Mouse (Mus musculus): Measurements from ENCODE around the gene Gm5941.
"Not testable (repeated sequence)": the region's sequence is repeated elsewhere in the genome, so short reads cannot be mapped to it uniquely, and the experiment has no call there.

Gm5941 gene

DNA sequence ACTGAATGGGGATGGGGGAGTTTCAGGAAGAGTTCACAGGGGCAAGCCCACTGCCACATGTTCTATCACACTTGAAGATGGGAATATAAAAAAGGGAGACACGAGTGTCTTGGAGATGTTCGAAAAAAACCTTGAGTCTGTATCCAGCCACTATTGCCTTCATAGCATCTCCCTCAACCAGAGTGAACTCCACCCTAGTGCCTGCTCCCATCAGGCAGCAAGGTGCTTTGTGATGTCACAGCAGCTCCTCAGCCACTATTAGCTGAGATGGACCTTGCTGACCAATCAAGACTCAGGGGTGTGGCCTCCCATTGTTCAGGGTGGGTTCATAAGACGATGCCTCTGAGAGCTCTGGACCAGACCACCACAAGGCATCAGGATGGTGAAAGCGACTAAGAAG is at the start of gene Gm5941:
Gene Gm5941, plus strand, starts transcription at position 301 of the 400 bp plus-strand sequence.
- POLR2A ChIA-PET = not testable (repeated sequence)

DNA sequence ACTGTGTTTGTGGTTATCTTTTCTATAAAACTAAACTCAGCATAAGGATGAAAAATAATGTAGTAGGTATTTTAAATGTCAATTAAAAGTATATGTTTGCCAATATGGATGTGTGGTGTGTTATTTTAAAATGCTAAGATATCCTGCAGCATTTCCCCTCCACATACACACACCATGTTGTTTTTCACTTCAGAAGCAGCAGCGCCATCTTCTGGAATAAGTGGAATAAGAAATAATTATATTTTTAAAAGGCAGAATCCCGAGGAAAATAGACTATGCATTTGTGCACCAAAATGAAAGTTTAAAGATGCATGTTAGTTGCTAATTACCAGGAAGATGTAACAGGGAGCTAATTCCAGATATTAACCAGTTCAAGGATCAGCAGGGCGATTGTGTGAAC is 29.3 kb upstream of the Gm5941 start:
- POLR2A ChIA-PET = no interaction called here
- CTCF ChIA-PET = no interaction called here

More for the DNA sequence above, at the start of gene Gm5941:
- CTCF ChIA-PET = not testable (repeated sequence)

DNA sequence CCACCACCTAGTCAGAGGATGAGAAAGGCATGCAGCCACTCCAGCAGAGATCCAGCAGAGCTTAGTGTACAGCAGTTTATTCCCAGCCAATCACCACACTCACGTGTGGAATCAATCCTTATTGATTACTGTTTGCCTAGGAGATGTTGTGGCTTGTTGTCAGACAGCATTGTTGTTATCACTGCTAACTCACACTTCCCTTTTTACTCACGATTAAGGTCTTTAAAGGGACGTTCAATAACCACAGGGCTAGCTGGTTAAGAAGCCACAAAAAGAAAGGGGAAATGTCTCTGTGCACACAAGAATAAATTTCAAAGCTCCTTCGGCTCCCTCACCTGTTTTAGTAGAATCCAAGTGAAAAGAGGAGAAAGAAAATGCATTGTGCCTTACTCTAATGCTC is 25.0 kb upstream of the Gm5941 start:
- ChIA-PET CTCF (interaction anchor here in 1 of 4 experiments (0.5 kb wide), 1 partner anchor 361 kb away, joined by 4 read pairs; no protein-coding TSS in a partner anchor), POLR2A (no interaction called here)

DNA sequence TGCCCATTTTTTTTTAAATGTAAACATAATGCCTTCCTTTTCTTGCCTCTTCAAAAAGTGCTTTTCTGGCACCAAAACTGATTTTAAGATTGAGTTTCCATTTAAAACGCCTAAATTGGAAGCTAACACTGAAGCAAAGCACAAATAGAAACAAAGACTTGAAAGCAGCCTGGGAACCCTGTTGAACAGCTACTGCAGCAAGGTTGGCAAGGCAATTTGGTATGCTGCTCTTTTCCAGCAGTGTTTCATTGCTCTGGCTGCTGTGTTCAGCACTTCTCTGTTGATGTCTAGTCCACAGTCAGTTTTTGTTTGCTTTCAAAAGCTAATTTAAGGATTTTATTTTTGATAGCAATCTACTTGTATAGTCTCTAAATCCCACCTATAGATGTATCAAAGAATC is 8.5 kb downstream of the Gm5941 start:
- CTCF ChIA-PET = interaction anchor here in 1 of 4 experiments (0.7 kb wide), 1 partner anchor 873 kb away, joined by 3 read pairs; no protein-coding TSS in a partner anchor
- POLR2A ChIA-PET = no interaction called here

DNA sequence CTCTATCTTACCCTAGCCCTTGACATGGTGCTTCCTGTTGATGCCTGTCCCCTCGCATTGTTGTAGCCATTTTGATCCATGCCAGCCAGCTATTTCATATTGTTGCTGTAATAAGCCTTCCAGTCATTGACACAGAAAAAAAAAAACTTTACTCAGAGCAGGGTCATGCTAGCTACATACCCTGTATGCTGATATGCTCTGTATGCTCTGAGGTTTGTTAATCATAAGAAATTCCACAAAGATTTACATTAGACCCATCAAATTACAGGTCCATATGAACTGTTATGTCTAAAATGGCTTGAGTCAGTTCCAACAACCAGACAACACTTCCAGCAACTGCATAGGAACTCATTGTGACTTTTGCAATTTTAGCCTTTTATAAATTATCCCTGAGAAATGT is 38.1 kb downstream of the Gm5941 start:
- ChIA-PET CTCF (no interaction called here), POLR2A (no interaction called here)

Measured in embryonic stem cell, embryonic (primary cell).